Mouse (Mus musculus): ENCODE measurements at regions not wholly inside any gene's neighbourhood (a gene's known extent, or its start where the extent isn't known, plus 50 kb on each side); places are given as distances from the start of the nearest gene placed in this dataset.

- intact Hi-C loops (cut with DNase I) = no loop called here
- no peak for DNase-seq
Observed at GRCm38 (mm10) chr14:9192122-9192769, 526.2 kb upstream of the 4930452B06Rik start.

GRCm38 (mm10) chr14:9191664-9192063 is 525.6 kb upstream of the 4930452B06Rik start:
- no peak for DNase-seq
- intact Hi-C loops (cut with DNase I) = no loop called here

GRCm38 (mm10) chr14:9161336-9161735 is 495.3 kb upstream of the 4930452B06Rik start:
- no peak for DNase-seq
- intact Hi-C loops (cut with DNase I) = no loop called here

- intact Hi-C loops (cut with DNase I) = no loop called here
- DNase-seq = no peak
Observed at GRCm38 (mm10) chr14:9157941-9158340, 491.9 kb upstream of the 4930452B06Rik start.

GRCm38 (mm10) chr14:9150841-9151240 is 484.8 kb upstream of the 4930452B06Rik start:
- intact Hi-C loops (cut with DNase I) = no loop called here
- DNase-seq = no peak

- intact Hi-C loops (cut with DNase I) = no loop called here
- no peak for DNase-seq
Observed at GRCm38 (mm10) chr14:9146595-9147219, 480.7 kb upstream of the 4930452B06Rik start.

GRCm38 (mm10) chr14:9105708-9106107 is 439.7 kb upstream of the 4930452B06Rik start:
- no peak for DNase-seq
- intact Hi-C loops (cut with DNase I) = no loop called here

GRCm38 (mm10) chr14:9089625-9090326 is 423.7 kb upstream of the 4930452B06Rik start:
- DNase-seq = no peak
- intact Hi-C loops (cut with DNase I) = no loop called here

- no peak for DNase-seq
- intact Hi-C loops (cut with DNase I) = no loop called here
Observed at GRCm38 (mm10) chr14:9087103-9087502, 421.1 kb upstream of the 4930452B06Rik start.

- DNase-seq = no peak
- intact Hi-C loops (cut with DNase I) = no loop called here
Observed at GRCm38 (mm10) chr14:9079632-9080031, 413.6 kb upstream of the 4930452B06Rik start.

- DNase-seq = no peak
- intact Hi-C loops (cut with DNase I) = no loop called here
Observed at GRCm38 (mm10) chr14:9079014-9079413, 413.0 kb upstream of the 4930452B06Rik start.

GRCm38 (mm10) chr14:9071176-9071575 is 405.1 kb upstream of the 4930452B06Rik start:
- intact Hi-C loops (cut with DNase I) = no loop called here
- DNase-seq = no peak

- no peak for DNase-seq
- intact Hi-C loops (cut with DNase I) = no loop called here
Observed at GRCm38 (mm10) chr14:9060058-9060457, 394.0 kb upstream of the 4930452B06Rik start.

GRCm38 (mm10) chr14:9028811-9029210 is 362.8 kb upstream of the 4930452B06Rik start:
- DNase-seq = peak in 1 of 2 experiments; percentile 3
- intact Hi-C loops (cut with DNase I) = no loop called here

- intact Hi-C loops (cut with DNase I) = no loop called here
- DNase-seq = no peak
Observed at GRCm38 (mm10) chr14:9015826-9016225, 349.8 kb upstream of the 4930452B06Rik start.

- intact Hi-C loops (cut with DNase I) = no loop called here
- DNase-seq = no peak
Observed at GRCm38 (mm10) chr14:9003034-9003433, 337.0 kb upstream of the 4930452B06Rik start.

- DNase-seq = peak in 1 of 2 experiments; percentile 19
- intact Hi-C loops (cut with DNase I) = no loop called here
Observed at GRCm38 (mm10) chr14:9000408-9001092, 334.5 kb upstream of the 4930452B06Rik start.

- intact Hi-C loops (cut with DNase I) = no loop called here
Observed at GRCm38 (mm10) chr14:8999815-9000214, 333.8 kb upstream of the 4930452B06Rik start.

GRCm38 (mm10) chr14:8993421-8993820 is 327.4 kb upstream of the 4930452B06Rik start:
- intact Hi-C loops (cut with DNase I) = no loop called here
- DNase-seq = no peak

More at GRCm38 (mm10) chr14:8999815-9000214, 333.8 kb upstream of the 4930452B06Rik start:
- no peak for DNase-seq

- intact Hi-C loops (cut with DNase I) = no loop called here
- DNase-seq = no peak
Observed at GRCm38 (mm10) chr14:8985086-8985793, 319.2 kb upstream of the 4930452B06Rik start.

All from heart, postnatal 14 days (tissue).